In genomic region chr2:165009161-165009560, GRCm38 (mm10) we compare ENCODE assay signal across 23 mouse cellular contexts.
"Had no signal": no experiment of that assay in that cellular context is flagged by ENCODE, and none has a peak within 500 bp of the region (broad histone marks: within the 10 kb centered on the region; RNA-seq: fewer than 3 reads in every experiment).

No protein-coding gene starts in this region.

- H3K9ac ChIP-seq: heart, embryonic 12.5 days; heart, embryonic 13.5 days; heart, embryonic 15.5 days; hindbrain, embryonic 12.5 days; hindbrain, embryonic 13.5 days; hindbrain, embryonic 14.5 days; hindbrain, embryonic 15.5 days; intestine, embryonic 15.5 days; kidney, embryonic 15.5 days had no signal

- H3K4me1 ChIP-seq: heart, embryonic 12.5 days; heart, embryonic 13.5 days; heart, embryonic 15.5 days; hindbrain, embryonic 10.5 days; hindbrain, embryonic 12.5 days; hindbrain, embryonic 13.5 days; hindbrain, embryonic 15.5 days; intestine, embryonic 15.5 days; kidney, embryonic 15.5 days had no signal

- H3K9me3 ChIP-seq: heart, embryonic 12.5 days; heart, embryonic 13.5 days; heart, embryonic 15.5 days; hindbrain, embryonic 10.5 days; hindbrain, embryonic 12.5 days; hindbrain, embryonic 13.5 days; hindbrain, embryonic 15.5 days; intestine, embryonic 15.5 days; kidney, embryonic 15.5 days had no signal

- DNase-seq: heart, postnatal 10 days; heart, postnatal 36 days; heart, postnatal 4 days; kidney, adult 18-20 months; kidney, postnatal 10 days; kidney, postnatal 14 days; kidney, postnatal 4 days; layer of hippocampus, adult 9-11 months; layer of hippocampus, postnatal 36 days had no signal

- H3K27me3 ChIP-seq: heart, embryonic 12.5 days; heart, embryonic 13.5 days; heart, embryonic 15.5 days; hindbrain, embryonic 12.5 days; hindbrain, embryonic 13.5 days; hindbrain, embryonic 15.5 days; intestine, embryonic 15.5 days; kidney, embryonic 15.5 days had no signal

- H3K4me3 ChIP-seq: heart, embryonic 12.5 days; heart, embryonic 13.5 days; heart, embryonic 15.5 days; hindbrain, embryonic 10.5 days; hindbrain, embryonic 12.5 days; hindbrain, embryonic 13.5 days; hindbrain, embryonic 15.5 days; intestine, embryonic 15.5 days; kidney, embryonic 15.5 days; layer of hippocampus, adult 2 months; left cerebral cortex, adult 2 months had no signal

- H3K27ac ChIP-seq: heart, embryonic 13.5 days; heart, embryonic 15.5 days; hindbrain, embryonic 10.5 days; hindbrain, embryonic 12.5 days; hindbrain, embryonic 13.5 days; hindbrain, embryonic 14.5 days; hindbrain, embryonic 15.5 days; hindbrain, postnatal 0 days; intestine, embryonic 15.5 days; kidney, embryonic 15.5 days; kidney, postnatal 0 days; layer of hippocampus, adult 2 months; left cerebral cortex, adult 2 months had no signal
